Comparison of ENCODE assay signal across 8 mouse cellular contexts in the genomic region with DNA sequence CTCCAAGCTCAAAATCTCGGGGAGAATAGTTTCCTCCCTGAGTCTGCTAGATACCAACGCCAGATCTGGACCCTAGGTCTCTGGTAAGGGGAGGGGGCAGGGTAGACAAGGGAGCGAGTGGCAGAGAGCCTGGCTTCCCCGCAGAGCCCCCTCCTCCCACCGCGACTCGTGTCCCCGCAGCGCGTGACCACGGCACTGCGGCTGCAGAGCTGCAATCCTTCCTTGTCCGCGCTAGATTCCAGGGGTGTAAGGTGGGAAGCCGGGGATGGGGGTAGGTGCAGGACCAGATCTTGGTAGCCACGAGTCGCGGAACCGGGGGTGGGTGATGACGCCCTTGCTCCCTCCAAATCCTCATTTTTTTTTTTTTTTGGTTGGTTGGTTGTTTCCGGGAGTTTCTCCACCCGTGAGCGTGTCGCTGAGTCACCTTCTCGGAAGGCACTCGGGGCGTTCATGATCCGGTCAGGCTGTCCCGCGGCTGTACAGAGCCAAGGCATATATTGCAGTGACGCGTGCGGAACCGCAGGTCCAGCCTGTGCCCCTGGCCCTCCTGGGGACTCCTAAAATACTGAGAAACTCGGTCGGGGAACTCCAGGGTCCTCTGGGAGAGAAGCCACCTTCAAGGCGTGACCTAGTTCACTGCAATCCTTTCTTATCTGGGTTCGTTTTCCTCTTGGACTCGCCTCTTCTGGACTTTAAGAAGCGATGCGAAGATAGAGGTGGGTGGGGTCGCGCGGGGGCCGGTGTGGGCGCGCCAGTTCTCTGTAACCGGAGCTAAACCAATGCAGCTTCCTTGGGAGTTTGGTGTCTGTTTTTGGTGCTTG. TPM values are rescaled to one million over a fixed set of nuclear protein-coding genes. Genes with fewer than 3 reads are reported as not detected.
DNase-seq lines count a peak whose midpoint lies in the region; ATAC-seq and TF ChIP-seq lines count a peak whose summit lies in the region.

No protein-coding gene starts in this region.

- H3K36me3 ChIP-seq in midbrain, postnatal 0 days (ENCODE audit: insufficient read depth, low read length), result no peaks in the 10 kb centered on the region

- no peak for ATAC-seq in CD4-positive, CD25-positive, alpha-beta regulatory T cell, adult 4 months
- ATAC-seq in midbrain, postnatal 0 days (ENCODE audit: low FRiP score), result no peak

- H3K27ac ChIP-seq in midbrain, postnatal 0 days (ENCODE audit: low read depth, low read length), result no peak overlapping the region

- H3K4me1 ChIP-seq in midbrain, postnatal 0 days (ENCODE audit: insufficient read depth, low read length), result peaks cover 13% of the 10 kb centered on the region

- H3K4me3 ChIP-seq in midbrain, postnatal 0 days (ENCODE audit: low read depth, low read length), result peak overlapping the region; percentile 39

- H3K4me2 ChIP-seq in midbrain, postnatal 0 days (ENCODE audit: low read depth, low read length, poor library complexity, severe bottlenecking), result peak overlapping the region; percentile 84

- under 1% methylated on average over 48 of the region's 48 CpGs for WGBS in midbrain, postnatal 0 days

- peaks cover 27% of the 10 kb centered on the region for H3K27me3 ChIP-seq in midbrain, postnatal 0 days (ENCODE audit: insufficient read depth, low read length)

- no peak for TF ChIP-seq CTCF in midbrain, postnatal 0 days (IDR thresholded peaks at IDR 0.05)

- H3K9ac ChIP-seq in midbrain, postnatal 0 days (replicated peaks; ENCODE audit: low read length, poor library complexity, severe bottlenecking), result peak overlapping the region; percentile 14

- DNase-seq in CD4-positive, CD25-positive, alpha-beta regulatory T cell, adult 2 months (ENCODE audit: low read depth, low spot score), result peak; percentile 13
- peak; percentile 53 for DNase-seq in urinary bladder, postnatal 14 days (ENCODE audit: low spot score)
- no peak for DNase-seq in urinary bladder, adult 2 months (ENCODE audit: low spot score)
- DNase-seq in kidney, postnatal 10 days, result peak; percentile 41
- no peak for DNase-seq in midbrain, postnatal 0 days (ENCODE audit: low spot score)
- DNase-seq in ovary, postnatal 10 days (ENCODE audit: low spot score), result no peak
- DNase-seq in cerebellum, adult 11 months, result no peak

- no peaks in the 10 kb centered on the region for H3K9me3 ChIP-seq in midbrain, postnatal 0 days (ENCODE audit: low read length)

RNA-seq across cellular contexts. Expression of gene Sphk1, which starts 0.9 kb away (rescaled TPM):
- polyA plus RNA-seq in CD4-positive, CD25-positive, alpha-beta regulatory T cell, adult 4 months (2017; shearing (Covaris generic)), result under 1 TPM in 1 of 2 experiments, not detected in 1; 0.35 TPM
- polyA plus RNA-seq in urinary bladder, adult 2 months (2012; rRNA removed), result 18.2 and 21.8 TPM in 2 replicates
- 12.2 and 12.4 TPM in 2 replicates for total RNA-seq in midbrain, postnatal 0 days (2014; rRNA removed)
- polyA plus RNA-seq in midbrain, postnatal 0 days (2015; fragmentation: Nextera tagmentation; extraction: Ambion mirVana), result 9.3 and 13.8 TPM in 2 replicates

RNA-seq across cellular contexts. Expression of gene Prpsap1, which starts 37.6 kb away (rescaled TPM):
- polyA plus RNA-seq in CD4-positive, CD25-positive, alpha-beta regulatory T cell, adult 4 months (2017; shearing (Covaris generic)), result 10 to 100 TPM; 32.9 to 39.6 TPM
- polyA plus RNA-seq in urinary bladder, adult 2 months (2012; rRNA removed), result 154 and 165 TPM in 2 replicates
- total RNA-seq in midbrain, postnatal 0 days (2014; rRNA removed), result 110 and 113 TPM in 2 replicates
- 156 and 157 TPM in 2 replicates for polyA plus RNA-seq in midbrain, postnatal 0 days (2015; fragmentation: Nextera tagmentation; extraction: Ambion mirVana)

RNA-seq across cellular contexts. Expression of gene Ube2o, which starts 49.7 kb away (rescaled TPM):
- 1 to 10 TPM; 1.1 to 3.5 TPM for polyA plus RNA-seq in CD4-positive, CD25-positive, alpha-beta regulatory T cell, adult 4 months (2017; shearing (Covaris generic))
- polyA plus RNA-seq in urinary bladder, adult 2 months (2012; rRNA removed), result 18.7 and 22.4 TPM in 2 replicates
- 109 and 112 TPM in 2 replicates for total RNA-seq in midbrain, postnatal 0 days (2014; rRNA removed)
- polyA plus RNA-seq in midbrain, postnatal 0 days (2015; fragmentation: Nextera tagmentation; extraction: Ambion mirVana), result 35.2 and 35.7 TPM in 2 replicates

RNA-seq across cellular contexts. Expression of gene Aanat, which starts 54.7 kb away (rescaled TPM):
- not detected for polyA plus RNA-seq in CD4-positive, CD25-positive, alpha-beta regulatory T cell, adult 4 months (2017; shearing (Covaris generic))
- polyA plus RNA-seq in urinary bladder, adult 2 months (2012; rRNA removed), result 0.07 TPM in 1 of 2 replicates, not detected in the other
- total RNA-seq in midbrain, postnatal 0 days (2014; rRNA removed), result 0.52 and 0.82 TPM in 2 replicates
- polyA plus RNA-seq in midbrain, postnatal 0 days (2015; fragmentation: Nextera tagmentation; extraction: Ambion mirVana), result 0.90 and 0.94 TPM in 2 replicates

Comparison
In these comparisons a context has a peak if more than half of its experiments do, and no peak if none do; other contexts are left out.
1. DNase-seq: peak in CD4-positive, CD25-positive, alpha-beta regulatory T cell, adult 2 months (single experiment), urinary bladder, postnatal 14 days (single experiment) and kidney, postnatal 10 days (single experiment); none in urinary bladder, adult 2 months (single experiment), midbrain, postnatal 0 days (single experiment), ovary, postnatal 10 days (single experiment) and cerebellum, adult 11 months (single experiment).